Mouse (Mus musculus): Measurements from ENCODE around the gene Trim2.

DNA sequence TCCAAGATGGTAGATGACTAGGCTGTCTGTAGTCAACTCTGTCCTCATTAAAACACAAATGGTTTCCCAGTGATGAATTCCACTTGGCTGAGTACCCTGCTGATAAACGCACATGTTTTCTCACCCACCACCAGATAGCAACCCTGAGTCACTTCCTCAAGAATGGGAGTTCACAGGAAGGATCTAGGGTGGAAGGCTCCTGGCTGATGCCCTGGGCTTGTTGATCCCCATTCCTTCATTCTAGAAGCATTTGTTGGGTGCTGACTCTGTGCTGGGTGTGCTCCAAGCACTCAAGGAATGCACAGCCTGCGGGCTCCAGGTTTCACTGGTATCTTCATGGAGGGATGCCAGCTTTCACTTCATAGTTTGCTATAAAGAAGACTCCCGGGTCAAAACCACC is 12.8 kb upstream of the Trim2 start:
- TF ChIP-seq POLR2A (IDR thresholded peaks at IDR 0.05; ENCODE audit: borderline replicate concordance, extremely low read depth, insufficient read depth, insufficient read length, poor library complexity, severe bottlenecking) (no peak), CTCF (IDR thresholded peaks at IDR 0.05; ENCODE audit: borderline replicate concordance, extremely low read depth, insufficient read depth, insufficient read length) (no peak)
